Mouse (Mus musculus) kidney, postnatal 10 days (tissue): ENCODE measurements around the gene Gm49378.
A peak's percentile ranks its signal among the peaks of the same experiment; 100 is the strongest.

ENCODE experiments used
- DNase-seq: peaks from one replicate; pipeline ENCODE4 v3.0.0; 2021; ENCODE audit warnings: mixed read lengths

Gm49378 gene

DNA sequence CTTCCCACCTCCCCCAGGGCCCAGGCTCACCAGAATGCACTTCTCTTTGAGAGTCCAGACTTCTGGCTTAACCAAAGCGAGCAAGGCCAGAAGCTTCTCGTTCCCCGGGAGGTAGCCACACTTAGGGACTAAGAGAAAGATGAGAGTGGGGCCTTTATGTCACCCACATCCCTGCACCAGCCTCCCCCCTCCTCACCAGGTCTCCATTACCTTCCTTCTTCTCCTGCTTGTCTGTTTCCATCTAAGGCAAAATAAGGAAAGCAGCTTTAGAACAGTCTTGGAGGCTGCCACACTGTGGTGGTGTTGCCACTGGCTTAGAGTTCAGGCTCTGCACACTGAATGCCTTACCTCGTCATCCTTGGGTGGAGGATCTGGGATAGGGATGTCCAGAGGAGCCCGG, 48.4 kb downstream of the Gm49378 start:
- DNase-seq: no peak

DNA sequence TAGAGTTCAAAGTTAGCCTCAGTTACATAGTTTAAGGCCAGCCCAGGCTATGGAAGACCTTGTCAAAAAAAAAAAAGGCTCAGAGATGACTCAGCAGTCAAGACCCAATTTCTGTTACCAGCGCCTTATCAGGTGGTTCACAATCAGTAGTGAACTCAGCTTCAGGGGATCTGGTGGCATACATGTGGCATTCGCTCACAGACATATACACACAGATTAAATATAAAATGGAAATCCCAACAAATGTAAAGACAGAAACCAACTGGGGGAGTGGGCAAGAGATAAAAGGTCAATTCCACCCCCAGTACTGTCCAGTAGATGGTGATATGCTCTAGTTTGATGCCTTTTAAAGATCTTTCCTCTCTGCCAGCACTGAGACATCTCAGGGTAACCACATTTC, 51.5 kb downstream of the Gm49378 start:
- DNase-seq: no peak

DNA sequence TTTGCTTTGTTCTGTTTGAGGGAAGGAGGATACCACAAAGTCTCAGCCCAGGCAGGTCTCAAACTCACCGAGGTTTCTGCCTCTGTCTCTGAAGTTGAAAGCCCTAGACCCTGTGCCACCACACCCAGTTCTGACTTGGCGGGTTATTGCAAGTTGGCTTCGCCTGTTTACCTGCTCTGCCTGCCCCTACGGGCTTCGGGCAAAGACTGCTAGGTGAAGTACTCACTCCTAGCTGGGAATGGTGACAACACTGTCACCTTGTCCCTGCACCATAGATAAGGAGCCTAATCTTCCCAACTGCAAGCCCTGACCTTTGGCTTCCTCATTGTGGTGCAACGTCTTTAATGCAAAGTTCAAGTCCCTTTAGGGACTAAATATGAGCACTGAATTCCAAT, 52.1 kb downstream of the Gm49378 start:
- no peak for DNase-seq

DNA sequence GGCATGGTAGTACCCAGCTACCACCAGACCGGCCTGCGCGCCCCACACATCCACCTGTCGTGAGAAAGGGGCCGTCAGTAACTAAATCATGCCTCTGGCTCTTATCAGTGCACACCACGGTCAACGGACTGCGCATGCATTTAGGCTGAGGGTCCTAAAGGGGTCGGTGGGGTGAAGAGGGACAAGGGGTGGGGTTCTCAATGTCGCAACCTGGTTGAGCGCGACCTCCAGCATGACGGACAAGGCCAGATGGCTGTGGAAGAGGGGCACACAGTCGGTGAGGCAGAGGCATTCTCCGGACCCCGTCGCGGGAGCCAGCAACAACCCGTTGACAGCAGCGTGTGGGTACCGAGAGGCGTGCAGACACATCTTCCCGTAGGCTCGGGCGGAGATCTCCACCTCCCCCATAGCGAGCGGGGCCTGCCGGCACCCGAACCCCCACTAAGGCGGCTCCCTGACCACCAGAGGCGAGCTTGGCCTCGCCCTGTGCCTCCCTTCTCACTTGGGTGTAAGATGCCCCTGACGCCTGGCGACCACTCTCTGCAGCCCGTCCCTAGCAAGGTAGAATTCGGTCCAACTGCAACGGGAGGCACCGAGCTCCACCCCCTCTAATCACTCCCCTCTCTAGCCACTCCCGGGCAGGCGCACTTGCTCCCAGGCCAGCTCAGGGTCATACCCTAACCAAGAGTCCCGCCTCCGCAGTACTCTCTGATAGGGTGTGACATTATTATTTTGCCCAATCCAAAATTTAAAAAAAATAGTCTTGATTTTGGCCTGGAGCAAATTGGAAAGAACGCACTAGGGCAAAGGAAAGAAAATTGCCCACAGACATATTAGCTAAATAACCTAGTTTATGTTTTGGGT, 52.8 kb downstream of the Gm49378 start, which contains the start of gene Emc9:
Gene Emc9 (minus strand): TSS at position 601 of the 864 bp plus-strand sequence.
- DNase-seq: peak; percentile 80

DNA sequence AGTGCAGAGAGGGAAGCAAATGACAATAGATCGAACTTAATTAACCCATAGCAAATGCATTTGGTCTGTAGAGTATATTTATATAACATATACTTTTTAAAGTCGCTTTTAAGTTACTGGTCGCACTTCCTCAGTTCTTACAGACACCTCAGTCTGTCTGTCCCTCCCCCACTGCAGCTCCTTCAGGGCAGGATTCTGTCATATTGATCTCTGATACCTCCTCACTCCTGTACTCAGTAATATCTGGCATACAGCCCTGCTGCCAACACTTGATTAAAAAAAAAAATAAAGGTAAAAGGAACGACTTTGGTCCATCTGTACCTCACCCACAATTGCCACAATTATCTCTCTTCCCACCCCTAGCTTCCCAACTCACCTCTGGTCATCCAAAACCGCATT, 53.4 kb downstream of the Gm49378 start:
- DNase-seq: no peak

DNA sequence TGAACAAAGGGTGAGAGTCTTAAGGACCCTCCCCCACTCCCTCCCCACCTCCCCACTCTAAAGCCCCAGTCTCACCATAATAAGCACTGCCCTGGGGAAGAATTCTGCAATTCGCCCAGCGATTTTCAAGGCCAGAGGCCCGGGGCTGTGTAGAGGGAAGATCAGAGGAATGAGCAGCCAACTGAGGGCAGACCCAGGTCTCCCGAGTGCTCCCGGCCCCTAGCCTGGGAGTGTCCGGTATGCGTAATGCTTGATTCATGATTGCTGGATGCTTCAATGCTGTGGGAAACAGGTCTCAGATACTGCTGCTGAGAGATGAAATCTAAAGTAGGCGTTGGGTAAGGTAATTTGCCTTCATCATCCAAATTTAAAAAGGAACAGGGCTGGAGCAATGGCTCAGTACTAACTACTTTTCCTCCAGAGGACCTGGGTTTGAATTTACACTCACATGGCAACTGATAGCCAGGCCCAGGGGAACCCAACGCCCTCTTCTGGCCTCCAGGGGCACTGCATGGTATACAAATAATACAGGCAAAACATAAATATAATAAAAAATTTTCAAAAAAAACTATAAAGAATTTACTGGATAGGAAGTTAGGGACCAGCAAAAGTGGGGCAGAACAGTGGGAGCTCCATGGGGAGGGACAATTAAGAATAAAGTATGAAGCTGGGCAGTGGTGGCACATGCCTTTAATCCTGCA, 55.6 kb downstream of the Gm49378 start:
- no peak for DNase-seq

DNA sequence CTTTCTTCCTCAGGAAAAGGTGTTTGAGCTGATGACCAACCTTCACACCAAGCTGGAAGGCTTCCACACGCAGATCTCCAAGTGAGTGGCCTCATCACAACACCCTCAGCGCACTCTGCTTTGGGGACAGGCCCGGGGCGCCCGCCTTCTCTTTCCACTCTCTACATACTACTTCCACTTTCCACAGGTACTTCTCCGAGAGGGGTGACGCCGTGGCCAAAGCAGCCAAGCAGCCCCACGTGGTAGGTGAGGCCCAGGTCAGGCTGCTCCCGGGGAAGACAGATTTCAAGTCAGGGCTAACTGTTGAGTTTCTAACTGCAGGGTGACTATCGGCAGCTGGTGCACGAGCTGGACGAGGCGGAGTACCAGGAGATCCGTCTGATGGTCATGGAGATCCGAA, 57.0 kb downstream of the Gm49378 start:
- no peak for DNase-seq

DNA sequence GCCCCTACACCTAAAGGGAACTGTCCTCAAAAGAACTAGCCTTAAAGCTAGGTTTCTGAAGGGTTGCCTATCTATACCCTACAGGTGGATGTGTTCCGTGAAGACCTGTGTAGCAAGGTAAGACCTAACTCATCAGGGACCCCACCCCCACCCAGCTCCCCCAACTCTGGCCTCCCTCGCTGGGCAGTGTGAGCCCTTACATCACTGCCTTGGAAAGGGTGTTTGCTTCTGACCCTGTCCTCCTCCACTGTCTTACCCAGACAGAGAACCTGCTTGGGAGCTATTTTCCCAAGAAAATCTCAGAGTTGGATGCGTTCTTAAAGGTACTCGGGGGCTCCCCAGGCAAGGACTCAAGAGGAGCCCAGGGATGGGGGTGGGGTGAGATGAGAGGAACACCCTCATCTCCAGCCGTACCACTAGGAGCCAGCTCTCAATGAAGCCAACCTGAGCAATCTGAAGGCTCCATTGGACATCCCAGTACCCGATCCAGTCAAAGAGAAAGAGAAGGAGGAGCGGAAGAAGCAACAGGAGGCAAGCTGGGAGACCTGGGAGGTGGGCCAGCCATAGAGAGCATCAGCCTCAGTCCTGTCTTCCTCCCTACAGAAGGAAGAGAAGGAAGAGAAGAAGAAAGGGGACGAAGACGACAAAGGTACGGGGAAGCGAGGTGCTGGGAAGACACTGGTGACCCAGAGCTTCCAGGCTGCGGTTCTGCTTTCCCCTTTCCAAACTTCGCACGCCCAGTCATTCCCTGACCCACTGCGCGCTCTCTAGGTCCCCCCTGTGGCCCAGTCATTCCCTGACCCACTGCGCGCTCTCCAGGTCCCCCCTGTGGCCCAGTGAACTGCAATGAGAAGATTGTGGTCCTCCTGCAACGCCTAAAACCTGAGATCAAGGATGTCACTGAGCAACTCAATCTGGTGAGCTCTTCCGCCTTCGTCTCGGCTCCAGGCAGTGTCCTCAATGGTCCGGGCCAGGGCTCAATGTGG, 57.9 kb downstream of the Gm49378 start:
- no peak for DNase-seq
